Mouse (Mus musculus): ENCODE data around the gene Gp2.

GRCm38 (mm10) chr7:119454192-119454591 lies 4.9 kb downstream of the Gp2 start:
- no peak for TF ChIP-seq POLR2A (IDR thresholded peaks at IDR 0.05; ENCODE audit: low read depth, low read length)
- no peak for TF ChIP-seq ZNF384 (IDR thresholded peaks at IDR 0.05; ENCODE audit: low read depth, low read length)
- no peak for TF ChIP-seq UBTF (IDR thresholded peaks at IDR 0.05; ENCODE audit: low read depth, low read length)
- TF ChIP-seq BHLHE40 (IDR thresholded peaks at IDR 0.05; ENCODE audit: low read depth, low read length): no peak
- no peak for TF ChIP-seq MAFK (IDR thresholded peaks at IDR 0.05; ENCODE audit: insufficient replicate concordance, low read length)

All from CH12.LX (cell line).